Mouse (Mus musculus) hindbrain, embryonic 14.5 days (tissue): ENCODE data around the gene Dpt. TPM values are rescaled to one million over a fixed set of nuclear protein-coding genes. Genes with fewer than 3 reads are reported as not detected.
"Not testable (repeated sequence)": the region's sequence is repeated elsewhere in the genome, so short reads cannot be mapped to it uniquely, and the experiment has no call there.

ENCODE experiments used
- ATAC-seq: fragments of 200-750 bp; cut with Nextera tagmentation; 2 replicates; pipeline ENCODE4 v1.8.0; 2017; ENCODE audit warnings: moderate number of reproducible peaks, mild to moderate bottlenecking, moderate TSS enrichment, moderate library complexity; ENCODE audit not compliant: low FRiP score
- DNase-seq: peaks from one replicate; pipeline ENCODE4 v3.0.0-alpha.2; 2015; ENCODE audit warnings: low spot score
- H3K27ac ChIP-seq: fragments of 300-500 bp; sonication (generic); 2 replicates; pipeline ENCODE4 v1.5.1; 2014; ENCODE audit warnings: mild to moderate bottlenecking, moderate library complexity
- H3K27me3 ChIP-seq: fragments of 300-500 bp; sonication (generic); 2 replicates; pipeline ENCODE4 v1.6.1; 2014; ENCODE audit warnings: mild to moderate bottlenecking, low read length, mixed read lengths; ENCODE audit not compliant: control insufficient read depth, insufficient read depth
- H3K36me3 ChIP-seq: fragments of 300-500 bp; sonication (generic); replicated peaks from 2 replicates; pipeline ENCODE4 v1.6.1; 2014; ENCODE audit not compliant: control insufficient read depth, insufficient read depth
- H3K4me1 ChIP-seq: fragments of 300-500 bp; sonication (generic); replicated peaks from 2 replicates; pipeline ENCODE4 v1.6.1; 2014; ENCODE audit warnings: antibody characterized with exemption, low read length, mixed read lengths; ENCODE audit not compliant: control insufficient read depth, insufficient read depth
- H3K4me2 ChIP-seq: fragments of 300-500 bp; sonication (generic); replicated peaks from 2 replicates; pipeline ENCODE4 v1.6.1; 2014; ENCODE audit warnings: mild to moderate bottlenecking, moderate library complexity
- H3K4me3 ChIP-seq: fragments of 300-500 bp; sonication (generic); replicated peaks from 2 replicates; pipeline ENCODE4 v1.5.1; 2014; ENCODE audit warnings: mild to moderate bottlenecking, low read length
- H3K9ac ChIP-seq: fragments of 300-500 bp; sonication (generic); 2 replicates; pipeline ENCODE4 v1.6.1; 2014
- H3K9me3 ChIP-seq: fragments of 300-500 bp; sonication (generic); 2 replicates; pipeline ENCODE4 v1.6.1; 2016; ENCODE audit warnings: low read length; ENCODE audit not compliant: control insufficient read depth
- WGBS: fragments of 180-500 bp; shearing (Covaris S2); extraction: QIAGEN DNeasy Blood & Tissue Kit; methylation state at CpG from one replicate; pipeline ENCODE4 v1.1.7; 2014; 5-methylcytosine and 5-hydroxymethylcytosine counted together
- polyA plus RNA-seq: library from polyadenylated mRNA; unstranded; fragments of >200 nt; fragmentation: Nextera tagmentation; extraction: Ambion mirVana; gene quantifications from 2 replicates; pipeline ENCODE4 v1.2.1, GENCODE M21; 2014

The Dpt gene
- polyA plus RNA-seq, 1 experiment from 2014 or later = 0.55 TPM

DNA sequence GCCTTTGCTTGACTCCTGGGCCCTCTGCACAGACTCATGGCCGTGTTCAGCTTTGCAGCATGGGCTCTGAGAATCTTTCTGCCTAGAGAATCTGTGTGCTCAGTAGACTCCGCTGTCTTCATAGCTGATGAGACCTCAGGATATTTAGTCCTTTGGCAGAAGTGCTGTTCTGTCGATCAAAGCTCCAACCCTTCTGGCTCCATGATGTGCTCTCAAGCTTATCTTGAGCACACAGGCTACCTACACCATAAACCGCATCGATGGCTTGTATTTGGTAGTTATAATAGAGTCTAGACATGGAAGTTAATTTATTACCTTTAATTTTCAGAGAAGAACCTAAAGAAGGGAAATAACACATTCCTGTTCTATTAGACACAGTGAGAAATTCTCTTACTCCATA lies 36.0 kb downstream of the Dpt start:
- no peaks in the 10 kb centered on the region for H3K27me3 ChIP-seq
- no peaks in the 10 kb centered on the region for H3K4me1 ChIP-seq
- no peaks in the 10 kb centered on the region for H3K36me3 ChIP-seq
- ATAC-seq (no peak), DNase-seq (no peak)
- 89% methylated on average over 5 of the region's 5 CpGs for WGBS
- no peak overlapping the region for H3K9ac ChIP-seq
- H3K9me3 ChIP-seq = no peaks in the 10 kb centered on the region
- H3K4me3 ChIP-seq = no peak overlapping the region
- no peak overlapping the region for H3K27ac ChIP-seq
- H3K4me2 ChIP-seq = no peak overlapping the region

DNA sequence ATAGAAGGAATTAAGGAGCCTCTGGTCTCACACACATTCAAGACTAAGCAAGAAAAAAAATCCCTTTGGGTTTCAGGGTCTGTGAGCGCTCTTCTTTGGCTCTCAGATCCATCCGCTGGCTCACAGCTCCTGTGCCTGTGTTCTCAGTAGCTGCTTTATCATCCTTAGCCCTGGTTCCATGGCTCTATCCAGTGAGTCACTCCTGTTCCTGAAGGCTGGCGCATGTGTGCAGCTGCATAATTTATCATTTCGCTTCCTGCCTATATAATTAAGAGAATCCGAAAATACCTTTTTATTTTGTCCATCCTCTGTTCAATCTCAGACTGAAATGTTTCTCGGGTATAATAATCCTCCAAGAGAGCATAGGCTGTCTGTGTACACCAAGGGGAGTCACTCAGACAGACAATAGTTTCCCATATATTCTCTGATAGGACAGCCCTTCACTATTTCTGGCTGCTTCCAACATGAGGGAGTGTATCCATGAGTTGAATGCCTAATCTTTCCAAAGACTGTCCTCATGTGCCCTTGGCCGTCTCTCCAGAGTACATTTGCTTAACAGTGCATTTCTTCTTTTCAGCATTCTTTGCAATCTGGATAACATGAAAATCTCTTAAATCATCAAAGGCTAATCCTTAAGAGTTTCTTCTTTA lies 52.3 kb downstream of the Dpt start:
- ATAC-seq (no peak), DNase-seq (no peak)
- Histone ChIP-seq H3K4me1 (no peaks in the 10 kb centered on the region), H3K9ac (no peak overlapping the region), H3K27ac (no peak overlapping the region), H3K4me2 (no peak overlapping the region), H3K4me3 (no peak overlapping the region), H3K36me3 (no peaks in the 10 kb centered on the region), H3K27me3 (no peaks in the 10 kb centered on the region), H3K9me3 (no peaks in the 10 kb centered on the region)
- 81% methylated on average over 7 of the region's 7 CpGs for WGBS

DNA sequence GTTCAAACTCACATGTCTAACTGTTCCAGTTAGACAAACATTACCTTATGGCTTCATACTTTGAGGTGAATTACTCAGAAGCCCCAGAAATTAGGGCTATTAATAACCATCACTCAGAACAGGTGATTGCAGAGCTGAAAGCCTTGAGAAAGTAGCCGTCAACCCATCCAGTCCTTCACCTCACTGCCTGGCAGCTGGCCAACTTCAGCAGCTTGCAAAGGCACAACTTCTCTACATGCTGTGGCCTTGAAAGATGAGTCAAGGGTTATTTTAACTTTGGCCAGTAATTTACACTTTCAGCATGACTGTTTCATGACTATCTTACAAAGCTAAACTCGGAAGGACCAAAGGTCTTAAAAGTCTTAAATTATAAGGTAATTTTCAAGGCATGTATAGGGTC lies 59.3 kb downstream of the Dpt start:
- H3K27ac ChIP-seq, H3K4me3 ChIP-seq, H3K9ac ChIP-seq, H3K4me2 ChIP-seq, H3K4me1 ChIP-seq, H3K9me3 ChIP-seq, H3K27me3 ChIP-seq, DNase-seq, ATAC-seq, H3K36me3 ChIP-seq: not testable (repeated sequence)
- 78% methylated on average over 2 of the region's 2 CpGs for WGBS

DNA sequence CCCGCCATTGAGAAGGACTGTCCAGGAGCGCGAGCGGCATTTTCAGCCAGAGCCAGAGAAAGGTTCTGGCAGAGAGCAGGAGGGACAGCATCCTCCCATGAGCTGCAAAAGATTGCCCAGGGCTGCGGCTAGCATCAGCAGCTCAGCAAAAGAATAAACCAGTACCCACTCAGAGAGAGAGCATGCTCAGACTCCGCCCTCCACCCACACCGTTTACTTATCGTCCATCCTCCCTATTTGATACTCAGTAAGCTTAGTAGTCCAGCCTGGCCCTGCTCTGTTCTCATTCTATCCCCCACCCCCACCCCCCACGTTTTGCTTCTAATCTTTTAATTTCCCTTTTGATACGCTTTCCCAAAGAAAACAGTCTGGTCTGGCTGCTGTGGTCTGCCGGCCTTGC lies 63.5 kb downstream of the Dpt start:
- Histone ChIP-seq H3K27me3 (no peaks in the 10 kb centered on the region), H3K4me3 (no peak overlapping the region), H3K4me1 (peaks cover 13% of the 10 kb centered on the region; the same call in 1 of the 2 replicates), H3K4me2 (no peak overlapping the region), H3K9ac (no peak overlapping the region), H3K9me3 (no peaks in the 10 kb centered on the region), H3K36me3 (no peaks in the 10 kb centered on the region), H3K27ac (no peak overlapping the region)
- ATAC-seq = no peak
- whole genome bisulfite sequencing = 70% methylated on average over 11 of the region's 11 CpGs
- no peak for DNase-seq

DNA sequence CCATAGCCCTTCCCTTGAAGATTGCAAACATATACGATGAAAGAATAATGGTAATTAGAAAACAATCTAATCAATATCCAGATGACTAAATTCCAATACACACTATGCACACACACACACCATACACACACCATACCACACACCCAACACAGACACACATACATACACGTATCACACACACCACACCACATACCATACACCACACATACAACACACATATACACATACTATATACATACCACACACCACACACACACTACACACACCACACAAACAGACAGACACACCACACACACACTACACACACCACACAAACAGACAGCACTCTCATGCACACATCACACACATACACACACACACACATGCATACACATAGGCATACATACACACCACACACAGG lies 64.3 kb downstream of the Dpt start:
- no peak overlapping the region for H3K27ac ChIP-seq
- WGBS = 94% methylated on average over 2 of the region's 2 CpGs
- no peaks in the 10 kb centered on the region for H3K27me3 ChIP-seq
- H3K4me1 ChIP-seq = peaks cover 13% of the 10 kb centered on the region; the same call in 1 of the 2 replicates
- no peak for DNase-seq
- H3K9ac ChIP-seq = no peak overlapping the region
- H3K4me3 ChIP-seq = no peak overlapping the region
- no peak for ATAC-seq
- no peaks in the 10 kb centered on the region for H3K36me3 ChIP-seq
- no peak overlapping the region for H3K4me2 ChIP-seq
- no peaks in the 10 kb centered on the region for H3K9me3 ChIP-seq

DNA sequence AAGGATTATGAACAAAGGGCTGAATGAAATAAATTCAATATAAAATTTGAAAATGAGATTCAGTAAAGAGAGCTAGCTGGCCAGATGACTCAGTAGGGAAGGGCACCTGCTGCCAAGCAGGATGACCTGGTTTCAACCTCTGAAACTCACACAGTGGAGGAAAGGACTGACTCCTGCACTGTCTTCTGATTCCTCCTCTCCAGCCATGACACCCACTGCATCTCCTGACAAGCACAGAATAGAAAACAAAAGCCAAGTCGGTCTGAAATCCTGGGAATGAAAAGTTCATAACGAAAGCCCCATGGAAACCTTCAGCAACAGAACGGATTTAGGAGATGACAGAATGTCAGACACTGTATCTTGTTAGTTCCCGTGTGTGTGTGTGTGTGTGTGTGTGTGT lies 65.1 kb downstream of the Dpt start:
- no peak overlapping the region for H3K27ac ChIP-seq
- no peaks in the 10 kb centered on the region for H3K9me3 ChIP-seq
- no peak overlapping the region for H3K4me2 ChIP-seq
- no peak overlapping the region for H3K4me3 ChIP-seq
- no peak for ATAC-seq
- H3K4me1 ChIP-seq = peaks cover 13% of the 10 kb centered on the region; the same call in 1 of the 2 replicates
- H3K27me3 ChIP-seq = no peaks in the 10 kb centered on the region
- DNase-seq = no peak
- 72% methylated on average over 4 of the region's 4 CpGs for WGBS
- no peak overlapping the region for H3K9ac ChIP-seq
- no peaks in the 10 kb centered on the region for H3K36me3 ChIP-seq

DNA sequence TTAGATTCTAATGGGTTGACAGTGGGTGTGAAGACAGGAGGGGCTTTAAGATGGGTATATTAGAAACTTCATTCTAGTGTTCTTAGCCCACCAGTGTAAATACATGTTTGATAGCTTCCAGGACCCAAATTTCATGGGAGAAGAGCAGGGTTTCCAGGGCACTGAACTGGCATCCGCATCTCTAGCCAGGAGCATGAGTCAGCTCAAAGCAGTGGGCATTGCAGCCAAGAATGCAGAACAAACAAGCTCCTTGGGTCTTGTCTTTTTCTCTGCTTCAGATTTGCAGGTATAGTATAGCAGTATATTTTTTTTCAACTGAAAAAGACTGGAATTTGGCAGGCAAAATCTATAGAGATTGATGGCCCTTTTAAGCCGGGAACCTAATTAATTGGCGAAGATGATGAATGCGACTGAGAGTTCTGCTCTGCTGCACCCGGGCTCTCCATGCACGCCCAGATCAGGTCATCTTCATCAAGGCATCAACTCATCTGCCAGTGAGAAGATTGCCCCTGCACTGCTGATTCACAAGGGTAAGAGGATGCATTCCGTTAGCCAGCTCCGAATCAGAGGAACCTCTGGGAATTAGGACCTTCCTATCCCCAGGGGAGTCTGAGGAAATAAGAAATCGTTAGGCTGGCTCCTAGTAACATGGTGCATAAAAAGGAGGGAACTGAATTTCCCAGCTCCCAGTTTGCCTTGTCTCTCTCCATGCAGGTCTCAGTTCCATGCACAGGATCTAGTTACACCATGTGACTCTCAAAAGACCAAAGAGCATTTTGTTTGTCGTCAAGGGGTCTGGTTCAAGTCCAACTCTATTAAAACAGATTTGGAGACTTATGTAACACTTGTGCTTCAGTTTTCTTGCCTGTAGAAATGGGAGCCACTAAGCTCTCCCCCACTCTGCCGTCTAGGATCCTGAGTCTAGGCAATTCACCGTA lies 66.8 kb downstream of the Dpt start:
- no peaks in the 10 kb centered on the region for H3K36me3 ChIP-seq
- H3K4me1 ChIP-seq = peaks cover 13% of the 10 kb centered on the region; the same call in 1 of the 2 replicates
- WGBS = 48% methylated on average over 12 of the region's 12 CpGs
- no peak overlapping the region for H3K27ac ChIP-seq
- no peaks in the 10 kb centered on the region for H3K9me3 ChIP-seq
- no peak overlapping the region for H3K9ac ChIP-seq
- H3K27me3 ChIP-seq = no peaks in the 10 kb centered on the region
- H3K4me2 ChIP-seq = no peak overlapping the region
- ATAC-seq (peak; percentile 29; the same call in 1 of the 2 replicates), DNase-seq (peak; percentile 30)
- no peak overlapping the region for H3K4me3 ChIP-seq

DNA sequence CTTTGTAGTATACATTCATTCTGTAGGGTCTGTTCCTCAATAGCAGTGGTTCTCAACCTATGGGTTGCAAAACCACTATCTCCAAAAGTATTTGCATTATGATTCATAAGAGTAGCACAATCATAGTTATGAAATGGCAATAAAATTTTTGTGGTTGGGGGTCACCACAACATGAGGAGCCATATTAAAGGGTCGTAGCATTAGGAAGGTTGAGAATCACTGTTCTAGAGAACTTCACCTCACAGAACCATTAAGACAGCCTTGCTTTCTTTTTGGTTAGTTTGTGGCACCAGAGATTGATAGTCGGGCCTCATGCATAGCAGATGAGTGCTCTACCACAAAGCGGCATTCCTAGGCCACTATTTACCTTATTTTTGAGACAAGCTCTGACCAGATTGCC lies 68.2 kb downstream of the Dpt start:
- Histone ChIP-seq H3K27me3 (no peaks in the 10 kb centered on the region), H3K27ac (no peak overlapping the region), H3K36me3 (no peaks in the 10 kb centered on the region), H3K4me1 (peaks cover 13% of the 10 kb centered on the region; the same call in 1 of the 2 replicates), H3K9ac (no peak overlapping the region), H3K4me2 (no peak overlapping the region), H3K4me3 (no peak overlapping the region), H3K9me3 (no peaks in the 10 kb centered on the region)
- ATAC-seq (no peak), DNase-seq (no peak)
- WGBS = 94% methylated on average over 3 of the region's 3 CpGs

DNA sequence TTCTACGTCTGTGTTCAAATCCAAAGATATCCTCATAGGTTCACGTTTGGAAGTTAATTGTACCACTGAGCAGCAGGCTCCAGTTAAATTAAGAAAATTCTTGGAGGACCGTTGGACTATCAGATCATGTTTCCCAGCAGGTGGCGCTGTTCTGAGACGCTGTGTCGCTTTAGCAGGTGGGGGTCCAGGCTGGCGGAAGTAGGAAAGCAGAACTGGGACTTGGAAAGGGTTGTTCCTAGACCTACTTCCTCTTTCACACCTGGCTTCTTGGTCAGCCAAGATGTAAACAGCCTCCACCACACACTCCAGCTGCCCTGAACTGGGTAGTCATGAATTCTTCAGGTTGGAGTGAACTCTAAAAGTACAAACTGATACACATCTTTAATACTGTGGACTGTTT lies 74.2 kb downstream of the Dpt start:
- Histone ChIP-seq H3K4me2 (no peak overlapping the region), H3K36me3 (no peaks in the 10 kb centered on the region), H3K4me1 (no peaks in the 10 kb centered on the region), H3K4me3 (no peak overlapping the region), H3K27me3 (no peaks in the 10 kb centered on the region), H3K9ac (no peak overlapping the region), H3K9me3 (no peaks in the 10 kb centered on the region), H3K27ac (no peak overlapping the region)
- ATAC-seq (no peak), DNase-seq (no peak)
- 61% methylated on average over 7 of the region's 7 CpGs for WGBS
